Mouse (Mus musculus) urinary bladder, postnatal 14 days (tissue): Measurements from ENCODE around the gene Fbxl7.

Experiments used
- DNase-seq: peaks from one replicate; pipeline ENCODE4 v3.0.0; 2021; ENCODE audit warnings: low spot score

Fbxl7 gene

GRCm38 (mm10) chr15:26895251-26895711 lies at the start of gene Fbxl7:
TSS of gene Fbxl7 (minus strand) at chr15:26895580.
- peak; percentile 84 for DNase-seq

GRCm38 (mm10) chr15:26922026-26922425 lies 26.6 kb upstream of the Fbxl7 start:
- DNase-seq: no peak

GRCm38 (mm10) chr15:26913427-26913826 lies 18.0 kb upstream of the Fbxl7 start:
- no peak for DNase-seq

GRCm38 (mm10) chr15:26895761-26896160 lies 381 bp upstream of the Fbxl7 start:
- no peak for DNase-seq

- DNase-seq: no peak
Observed at GRCm38 (mm10) chr15:26894801-26895229, 565 bp downstream of the Fbxl7 start.

GRCm38 (mm10) chr15:26894031-26894655 lies 1.2 kb downstream of the Fbxl7 start:
- peak; percentile 18 for DNase-seq

- DNase-seq: no peak
Observed at GRCm38 (mm10) chr15:26893136-26893535, 2.2 kb downstream of the Fbxl7 start.

GRCm38 (mm10) chr15:26889971-26890370 lies 5.4 kb downstream of the Fbxl7 start:
- DNase-seq: no peak

- no peak for DNase-seq
Observed at GRCm38 (mm10) chr15:26888170-26888569, 7.2 kb downstream of the Fbxl7 start.

- DNase-seq: no peak
Observed at GRCm38 (mm10) chr15:26885979-26886378, 9.4 kb downstream of the Fbxl7 start.

- no peak for DNase-seq
Observed at GRCm38 (mm10) chr15:26880212-26880956, 15.0 kb downstream of the Fbxl7 start.

- DNase-seq: peak; percentile 68
Observed at GRCm38 (mm10) chr15:26875687-26876086, 19.7 kb downstream of the Fbxl7 start.

GRCm38 (mm10) chr15:26872234-26872633 lies 23.1 kb downstream of the Fbxl7 start:
- DNase-seq: no peak

- DNase-seq: no peak
Observed at GRCm38 (mm10) chr15:26869197-26869596, 26.2 kb downstream of the Fbxl7 start.

- DNase-seq: no peak
Observed at GRCm38 (mm10) chr15:26867521-26867920, 27.9 kb downstream of the Fbxl7 start.

- DNase-seq: no peak
Observed at GRCm38 (mm10) chr15:26862173-26862572, 33.2 kb downstream of the Fbxl7 start.

- no peak for DNase-seq
Observed at GRCm38 (mm10) chr15:26849626-26850025, 45.8 kb downstream of the Fbxl7 start.

GRCm38 (mm10) chr15:26842216-26842615 lies 53.2 kb downstream of the Fbxl7 start:
- DNase-seq: no peak

GRCm38 (mm10) chr15:26838386-26838785 lies 57.0 kb downstream of the Fbxl7 start:
- no peak for DNase-seq

- DNase-seq: no peak
Observed at GRCm38 (mm10) chr15:26837200-26837599, 58.2 kb downstream of the Fbxl7 start.

- no peak for DNase-seq
Observed at GRCm38 (mm10) chr15:26834415-26834814, 61.0 kb downstream of the Fbxl7 start.

GRCm38 (mm10) chr15:26831141-26831540 lies 64.2 kb downstream of the Fbxl7 start:
- DNase-seq: no peak

- no peak for DNase-seq
Observed at GRCm38 (mm10) chr15:26816931-26817330, 78.4 kb downstream of the Fbxl7 start.
